Mouse (Mus musculus): ENCODE data around the gene Tmem147. TPM values are rescaled to one million over a fixed set of nuclear protein-coding genes. Genes with fewer than 3 reads are reported as not detected.

The Tmem147 gene
- polyA plus RNA-seq, 1 experiment: 103 TPM

GRCm38 (mm10) chr7:30763456-30763855 lies 34.1 kb upstream of the Tmem147 start, which contains the start of gene Dmkn:
Gene Dmkn, plus strand, starts transcription at chr7:30763756.
- Histone ChIP-seq H3K27me3 (ENCODE audit: control insufficient read depth, insufficient read depth, low read length) (no peaks in the 10 kb centered on the region), H3K27ac (ENCODE audit: insufficient read depth, low read length) (no peak within 1 kb of the TSS), H3K4me3 (ENCODE audit: extremely low read depth, insufficient read depth, insufficient read length) (no peak within 1 kb of the TSS), H3K36me3 (ENCODE audit: control insufficient read depth, insufficient read depth, low read length) (no peaks in the 10 kb centered on the region), H3K4me1 (ENCODE audit: control insufficient read depth, insufficient read depth, insufficient read length) (no peaks in the 10 kb centered on the region)
- WGBS: 80% methylated on average over 5 of the region's 5 CpGs
- TF ChIP-seq POLR2A (IDR thresholded peaks at IDR 0.05; ENCODE audit: low read depth, low read length) (no peak), CTCF (IDR thresholded peaks at IDR 0.05; ENCODE audit: extremely low read depth, insufficient read depth, insufficient read length, insufficient replicate concordance) (no peak)
- DNase-seq (ENCODE audit: low read depth in 1 of 2, low spot score in 2 of 2): no peak

GRCm38 (mm10) chr7:30761769-30762352 lies 32.5 kb upstream of the Tmem147 start:
- Histone ChIP-seq H3K27me3 (ENCODE audit: control insufficient read depth, insufficient read depth, low read length) (no peaks in the 10 kb centered on the region), H3K36me3 (ENCODE audit: control insufficient read depth, insufficient read depth, low read length) (no peaks in the 10 kb centered on the region), H3K27ac (ENCODE audit: insufficient read depth, low read length) (no peak overlapping the region), H3K4me3 (ENCODE audit: extremely low read depth, insufficient read depth, insufficient read length) (no peak overlapping the region), H3K4me1 (ENCODE audit: control insufficient read depth, insufficient read depth, insufficient read length) (no peaks in the 10 kb centered on the region)
- WGBS: 23% methylated on average over 4 of the region's 4 CpGs
- TF ChIP-seq CTCF (IDR thresholded peaks at IDR 0.05; ENCODE audit: extremely low read depth, insufficient read depth, insufficient read length, insufficient replicate concordance) (no peak), POLR2A (IDR thresholded peaks at IDR 0.05; ENCODE audit: low read depth, low read length) (no peak)
- DNase-seq (ENCODE audit: low read depth in 1 of 2, low spot score in 2 of 2): no peak

DNA sequence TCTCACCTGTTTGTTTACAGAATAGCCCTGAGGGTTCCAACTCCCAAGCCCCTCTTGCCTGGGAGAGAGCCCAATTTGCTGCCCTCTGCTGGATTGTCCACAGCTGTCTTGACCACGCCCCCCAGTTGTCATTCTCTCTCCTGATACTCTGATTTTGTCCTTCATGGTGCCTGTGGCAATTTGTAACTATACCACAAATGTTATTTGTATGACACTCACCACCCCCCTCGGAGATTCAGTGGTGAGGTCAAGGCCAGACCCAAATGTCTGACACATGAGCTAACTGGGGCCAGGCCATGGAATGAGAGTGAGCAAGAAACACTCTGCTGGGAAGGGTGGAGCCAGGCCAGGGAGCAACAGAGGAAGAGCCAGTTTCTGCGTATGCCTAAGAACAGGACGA lies 29.5 kb upstream of the Tmem147 start:
- no peaks in the 10 kb centered on the region for H3K27me3 ChIP-seq (ENCODE audit: control insufficient read depth, insufficient read depth, low read length)
- 70% methylated on average over 4 of the region's 4 CpGs for WGBS
- H3K4me3 ChIP-seq (ENCODE audit: extremely low read depth, insufficient read depth, insufficient read length): no peak overlapping the region
- 0 out of 2 replicates have a peak, but pooled peaks cover 1% of the 10 kb centered on the region for H3K36me3 ChIP-seq (ENCODE audit: control insufficient read depth, insufficient read depth, low read length)
- peak in 1 of 2 experiments; percentile 19 for DNase-seq (ENCODE audit: low read depth in 1 of 2, low spot score in 2 of 2)
- no peak for TF ChIP-seq POLR2A (IDR thresholded peaks at IDR 0.05; ENCODE audit: low read depth, low read length)
- TF ChIP-seq CTCF (IDR thresholded peaks at IDR 0.05; ENCODE audit: extremely low read depth, insufficient read depth, insufficient read length, insufficient replicate concordance): 0 out of 2 replicates have a peak, but pooled peaks have one; percentile 13
- H3K4me1 ChIP-seq (ENCODE audit: control insufficient read depth, insufficient read depth, insufficient read length): no peaks in the 10 kb centered on the region
- no peak overlapping the region for H3K27ac ChIP-seq (ENCODE audit: insufficient read depth, low read length)

DNA sequence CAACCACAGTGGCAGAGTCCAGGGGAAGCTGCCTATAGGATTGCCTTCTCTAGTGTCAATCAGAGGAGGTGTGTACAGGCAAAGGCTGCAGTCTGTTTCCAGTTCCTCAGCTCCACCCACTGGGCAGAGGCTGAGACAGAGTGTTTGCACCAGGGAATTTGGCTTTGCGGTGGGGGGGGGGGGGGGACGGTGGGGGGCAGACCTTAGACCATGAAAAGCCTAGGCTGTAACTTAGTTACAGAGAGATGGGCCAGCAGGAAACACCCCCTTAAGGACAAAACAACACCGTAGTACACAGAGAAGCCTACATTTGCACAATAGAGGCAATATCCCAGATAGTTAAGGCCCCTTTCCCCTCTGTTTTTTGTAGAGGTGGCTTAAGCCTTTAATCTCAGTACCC lies 27.7 kb upstream of the Tmem147 start:
- Histone ChIP-seq H3K4me1 (ENCODE audit: control insufficient read depth, insufficient read depth, insufficient read length) (no peaks in the 10 kb centered on the region), H3K27me3 (ENCODE audit: control insufficient read depth, insufficient read depth, low read length) (no peaks in the 10 kb centered on the region), H3K27ac (ENCODE audit: insufficient read depth, low read length) (no peak overlapping the region), H3K4me3 (ENCODE audit: extremely low read depth, insufficient read depth, insufficient read length) (no peak overlapping the region), H3K36me3 (ENCODE audit: control insufficient read depth, insufficient read depth, low read length) (0 out of 2 replicates have a peak, but pooled peaks cover 1% of the 10 kb centered on the region)
- TF ChIP-seq CTCF (IDR thresholded peaks at IDR 0.05; ENCODE audit: extremely low read depth, insufficient read depth, insufficient read length, insufficient replicate concordance): no peak
- TF ChIP-seq POLR2A (IDR thresholded peaks at IDR 0.05; ENCODE audit: low read depth, low read length): no peak
- 65% methylated on average over 3 of the region's 3 CpGs for WGBS
- no peak for DNase-seq (ENCODE audit: low read depth in 1 of 2, low spot score in 2 of 2)

DNA sequence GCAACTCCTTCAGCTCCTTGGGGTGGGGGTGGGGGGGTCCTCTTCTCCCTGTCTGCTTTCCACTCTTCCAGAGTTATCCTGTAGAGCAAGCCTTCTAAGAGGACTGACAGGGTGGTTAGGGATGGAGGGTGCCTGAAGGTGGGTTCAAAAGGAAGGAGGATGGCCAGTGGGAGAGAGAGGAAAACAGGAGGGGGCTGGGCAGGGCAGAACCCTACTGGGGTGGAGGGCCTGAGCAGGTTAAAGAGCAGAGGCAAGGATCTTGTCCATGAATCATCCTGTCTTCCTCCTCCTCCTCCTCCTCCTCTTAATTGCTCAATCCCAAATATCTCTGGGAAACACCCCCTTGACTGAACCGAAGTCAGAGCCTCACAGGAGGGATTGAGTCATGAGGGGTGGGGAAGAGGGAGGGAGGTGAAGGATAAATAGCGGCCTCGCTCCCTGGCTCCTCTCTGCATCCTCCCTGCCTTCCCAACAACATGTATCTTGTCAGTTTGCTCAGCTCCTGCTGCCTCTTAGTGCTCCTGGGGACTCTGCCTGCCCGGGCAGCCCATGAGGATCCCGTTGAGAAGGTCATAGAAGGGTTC lies 21.8 kb upstream of the Tmem147 start, which contains the start of gene Sbsn:
Sbsn (plus strand) TSS at position 386 of the 584 bp plus-strand sequence.
- Histone ChIP-seq H3K4me1 (ENCODE audit: control insufficient read depth, insufficient read depth, insufficient read length) (no peaks in the 10 kb centered on the region), H3K27ac (ENCODE audit: insufficient read depth, low read length) (no peak within 1 kb of the TSS), H3K27me3 (ENCODE audit: control insufficient read depth, insufficient read depth, low read length) (no peaks in the 10 kb centered on the region), H3K4me3 (ENCODE audit: extremely low read depth, insufficient read depth, insufficient read length) (no peak within 1 kb of the TSS), H3K36me3 (ENCODE audit: control insufficient read depth, insufficient read depth, low read length) (0 out of 2 replicates have a peak, but pooled peaks cover 1% of the 10 kb centered on the region)
- TF ChIP-seq POLR2A (IDR thresholded peaks at IDR 0.05; ENCODE audit: low read depth, low read length) (no peak), CTCF (IDR thresholded peaks at IDR 0.05; ENCODE audit: extremely low read depth, insufficient read depth, insufficient read length, insufficient replicate concordance) (no peak)
- no peak for DNase-seq (ENCODE audit: low read depth in 1 of 2, low spot score in 2 of 2)
- WGBS: 77% methylated on average over 5 of the region's 5 CpGs

DNA sequence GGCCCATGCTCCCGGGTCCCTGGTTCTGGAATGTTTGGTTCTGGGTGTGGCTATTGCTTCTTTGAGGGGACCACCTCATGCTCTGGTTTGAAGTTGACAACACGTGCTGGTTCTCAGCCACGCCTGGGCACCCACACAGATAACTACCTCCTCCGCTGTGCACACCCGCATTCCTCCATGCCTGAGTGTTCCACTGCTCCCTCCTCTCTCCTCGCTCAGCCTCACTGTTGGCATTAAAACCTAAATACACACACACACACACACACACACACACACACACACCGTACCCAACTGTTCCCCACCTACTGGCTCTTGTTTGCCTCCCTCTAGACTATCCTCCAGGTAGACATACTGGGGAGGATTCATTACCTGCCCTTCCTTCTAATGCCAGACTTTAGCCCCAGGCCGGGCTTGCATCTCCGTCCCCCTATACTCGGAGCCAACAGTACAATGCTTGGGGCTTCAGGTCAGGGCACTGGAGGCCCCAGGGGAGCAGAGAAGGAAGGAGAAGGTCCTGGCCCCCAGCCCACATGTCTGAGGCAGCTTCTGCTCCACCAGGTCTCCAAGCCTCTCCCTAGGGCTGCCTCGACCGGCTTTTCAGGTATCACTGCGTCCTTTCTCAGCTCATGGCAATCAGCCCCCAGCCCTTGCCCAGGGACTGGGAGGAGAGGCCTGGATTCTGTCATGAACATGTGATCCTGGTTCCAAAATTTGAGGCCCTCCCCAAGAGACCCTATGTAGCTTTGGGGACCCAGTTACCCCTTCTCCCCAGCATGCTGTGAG lies 20.7 kb upstream of the Tmem147 start:
- no peaks in the 10 kb centered on the region for H3K4me1 ChIP-seq (ENCODE audit: control insufficient read depth, insufficient read depth, insufficient read length)
- no peak overlapping the region for H3K4me3 ChIP-seq (ENCODE audit: extremely low read depth, insufficient read depth, insufficient read length)
- no peak for DNase-seq (ENCODE audit: low read depth in 1 of 2, low spot score in 2 of 2)
- H3K27me3 ChIP-seq (ENCODE audit: control insufficient read depth, insufficient read depth, low read length): no peaks in the 10 kb centered on the region
- WGBS: 88% methylated on average over 13 of the region's 13 CpGs
- no peaks in the 10 kb centered on the region for H3K36me3 ChIP-seq (ENCODE audit: control insufficient read depth, insufficient read depth, low read length)
- H3K27ac ChIP-seq (ENCODE audit: insufficient read depth, low read length): no peak overlapping the region
- TF ChIP-seq POLR2A (IDR thresholded peaks at IDR 0.05; ENCODE audit: low read depth, low read length) (no peak), CTCF (IDR thresholded peaks at IDR 0.05; ENCODE audit: extremely low read depth, insufficient read depth, insufficient read length, insufficient replicate concordance) (no peak)
